Mouse (Mus musculus): ENCODE data around the gene Thumpd1. TPM values are rescaled to one million over a fixed set of nuclear protein-coding genes. Genes with fewer than 3 reads are reported as not detected.

Gene Thumpd1
- polyA plus RNA-seq (2016; fragmentation: Nextera tagmentation; extraction: Ambion mirVana) = 89.0 and 90.0 TPM in 2 replicates

DNA sequence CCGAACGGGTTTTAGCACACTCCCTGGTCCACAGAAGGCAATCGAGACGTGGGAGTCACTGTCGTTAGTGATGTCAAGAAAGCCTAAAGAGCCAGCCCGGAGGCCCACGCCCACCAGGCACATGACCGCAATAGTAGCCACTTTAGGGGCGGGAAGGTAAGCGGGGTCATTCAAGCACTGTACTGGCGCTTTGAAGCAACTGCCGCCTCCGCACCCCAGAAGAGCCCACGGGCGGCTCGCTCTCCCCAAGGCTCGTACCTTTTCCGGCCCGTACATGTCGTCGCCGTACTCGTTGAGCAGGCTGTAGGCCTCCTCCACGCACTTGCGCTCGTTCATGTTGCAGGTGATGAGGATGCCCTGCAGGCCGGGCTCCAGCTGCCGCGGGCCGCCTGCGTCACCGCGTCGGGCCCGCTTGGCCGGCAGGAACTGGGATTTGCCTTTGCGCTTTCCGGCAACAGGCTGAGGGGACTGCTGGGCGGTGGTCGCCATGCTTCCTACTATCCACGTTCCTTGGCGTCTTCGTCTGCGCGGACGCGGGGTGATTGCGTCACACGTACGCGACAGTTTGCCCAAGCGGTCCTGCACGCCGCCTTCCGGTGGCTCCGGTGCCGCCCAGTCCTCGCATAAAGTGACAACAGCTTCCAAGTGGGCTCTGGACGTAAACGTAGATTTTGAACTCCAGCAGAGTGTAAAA lies at the start of gene Thumpd1:
Gene Thumpd1 (minus strand): TSS at position 546 of the 694 bp plus-strand sequence.
- peak within 1 kb of the TSS; percentile 90 for H3K4me3 ChIP-seq (replicated peaks)
- H3K27ac ChIP-seq = peak within 1 kb of the TSS; percentile 83
- H3K36me3 ChIP-seq = peaks cover 36% of the 10 kb centered on the region
- peak within 1 kb of the TSS; percentile 85 for H3K9ac ChIP-seq (replicated peaks)
- peaks cover 5% of the 10 kb centered on the region for H3K4me1 ChIP-seq (replicated peaks)
- no peaks in the 10 kb centered on the region for H3K9me3 ChIP-seq
- peak; percentile 92 for ATAC-seq (ENCODE audit: insufficient number of reproducible peaks, insufficient read depth, low FRiP score, low TSS enrichment, low read depth)
- peak within 1 kb of the TSS; percentile 65 for H3K4me2 ChIP-seq
- H3K27me3 ChIP-seq = no peaks in the 10 kb centered on the region; the same call in 1 of the 2 replicates
- WGBS = under 1% methylated on average over 60 of the region's 60 CpGs

DNA sequence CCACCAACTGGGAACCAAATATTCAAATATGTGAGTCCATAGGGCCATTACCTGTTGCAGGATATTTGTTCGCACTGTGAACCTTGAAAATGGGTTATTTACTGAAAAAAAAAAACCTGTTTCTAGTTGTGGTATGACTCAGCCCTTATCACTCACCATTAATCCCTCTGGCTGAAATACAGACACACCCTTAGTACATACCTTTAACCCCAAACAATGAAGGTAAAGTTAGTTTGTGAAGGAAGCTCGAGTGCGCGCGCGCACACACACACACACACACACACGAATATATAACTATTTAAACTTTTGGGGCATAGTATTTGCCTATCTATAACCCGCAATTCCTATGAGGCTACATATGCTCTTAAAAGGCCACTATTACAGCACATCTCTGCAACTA lies 49.3 kb upstream of the Thumpd1 start:
- WGBS = 95% methylated on average over 8 of the region's 8 CpGs
- ATAC-seq (ENCODE audit: insufficient number of reproducible peaks, insufficient read depth, low FRiP score, low TSS enrichment, low read depth) = no peak
- Histone ChIP-seq H3K36me3 (no peaks in the 10 kb centered on the region), H3K9ac (replicated peaks) (no peak overlapping the region), H3K4me2 (no peak overlapping the region), H3K27ac (no peak overlapping the region), H3K4me1 (replicated peaks) (no peaks in the 10 kb centered on the region), H3K4me3 (replicated peaks) (no peak overlapping the region), H3K27me3 (no peaks in the 10 kb centered on the region), H3K9me3 (no peaks in the 10 kb centered on the region)

DNA sequence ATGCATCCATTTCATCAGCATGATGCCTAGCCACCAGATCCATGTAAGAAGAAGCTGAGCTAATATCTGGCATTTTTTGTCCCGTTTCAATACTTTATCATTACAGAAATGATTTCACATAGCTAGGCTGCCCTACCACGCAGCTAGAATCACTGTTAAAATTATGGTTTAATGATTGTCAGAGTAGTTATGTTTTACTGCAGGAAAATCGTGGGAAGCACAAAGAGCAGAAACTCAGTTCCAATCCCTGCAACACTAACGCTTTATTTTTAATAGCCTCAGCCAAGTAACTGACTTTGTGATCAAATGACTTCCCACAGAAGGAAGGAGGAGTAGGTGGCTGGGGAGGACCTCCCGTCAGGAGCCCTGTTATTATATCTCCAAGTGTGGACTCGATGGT lies 46.4 kb upstream of the Thumpd1 start:
- Histone ChIP-seq H3K36me3 (no peaks in the 10 kb centered on the region), H3K9ac (replicated peaks) (no peak overlapping the region), H3K4me1 (replicated peaks) (no peaks in the 10 kb centered on the region), H3K4me3 (replicated peaks) (no peak overlapping the region), H3K27me3 (no peaks in the 10 kb centered on the region), H3K9me3 (no peaks in the 10 kb centered on the region), H3K4me2 (no peak overlapping the region), H3K27ac (no peak overlapping the region)
- no peak for ATAC-seq (ENCODE audit: insufficient number of reproducible peaks, insufficient read depth, low FRiP score, low TSS enrichment, low read depth)
- WGBS = 74% methylated on average over 6 of the region's 6 CpGs

DNA sequence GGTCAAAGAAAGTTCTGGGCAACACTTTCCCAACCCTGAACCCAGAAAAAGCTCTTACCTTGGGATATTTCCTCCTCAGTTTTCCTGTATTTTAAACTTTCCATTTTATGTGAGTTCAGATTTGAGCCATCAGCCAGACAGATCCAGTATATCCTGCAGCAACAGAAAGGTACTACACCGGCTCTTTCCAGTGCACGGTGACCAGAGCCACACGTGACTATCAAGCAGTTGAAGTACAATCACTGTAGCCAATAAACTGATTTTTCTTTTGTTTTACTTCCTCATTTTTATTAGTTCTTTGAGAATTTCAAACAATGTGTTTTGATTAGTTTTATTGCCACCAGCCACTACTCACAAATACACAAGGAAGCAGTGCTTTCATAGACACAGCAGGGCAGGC lies 43.8 kb upstream of the Thumpd1 start:
- Histone ChIP-seq H3K9me3 (no peaks in the 10 kb centered on the region), H3K27ac (no peak overlapping the region), H3K4me3 (replicated peaks) (no peak overlapping the region), H3K4me2 (no peak overlapping the region), H3K4me1 (replicated peaks) (no peaks in the 10 kb centered on the region), H3K27me3 (no peaks in the 10 kb centered on the region), H3K36me3 (no peaks in the 10 kb centered on the region), H3K9ac (replicated peaks) (no peak overlapping the region)
- WGBS = 88% methylated on average over 3 of the region's 3 CpGs
- no peak for ATAC-seq (ENCODE audit: insufficient number of reproducible peaks, insufficient read depth, low FRiP score, low TSS enrichment, low read depth)

DNA sequence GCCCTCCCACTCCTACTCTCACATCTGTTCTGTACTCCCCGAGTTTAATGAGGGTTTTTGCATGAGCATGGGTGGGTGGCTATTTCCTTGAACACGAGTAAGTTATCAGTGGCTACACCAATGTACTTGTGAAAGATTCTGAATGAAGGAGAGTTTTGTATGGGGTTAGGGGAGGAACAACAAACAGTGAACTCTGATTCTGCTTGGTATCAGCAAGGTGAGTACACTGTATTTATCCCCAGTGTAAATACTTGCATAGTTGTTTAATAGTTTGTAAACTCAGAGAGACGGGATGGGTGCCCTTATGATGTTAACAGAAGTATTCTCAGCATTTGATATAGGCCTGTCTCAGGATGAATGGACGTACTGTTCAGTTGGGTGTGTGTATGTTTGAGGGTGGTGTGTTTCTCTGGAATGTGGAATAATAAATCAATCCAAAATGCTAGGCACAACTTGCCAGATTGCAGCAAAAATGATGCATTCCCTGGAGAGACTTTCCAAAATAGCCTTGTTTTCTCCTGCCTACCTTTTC lies 41.6 kb upstream of the Thumpd1 start:
- H3K27ac ChIP-seq = no peak overlapping the region
- H3K27me3 ChIP-seq = no peaks in the 10 kb centered on the region

DNA sequence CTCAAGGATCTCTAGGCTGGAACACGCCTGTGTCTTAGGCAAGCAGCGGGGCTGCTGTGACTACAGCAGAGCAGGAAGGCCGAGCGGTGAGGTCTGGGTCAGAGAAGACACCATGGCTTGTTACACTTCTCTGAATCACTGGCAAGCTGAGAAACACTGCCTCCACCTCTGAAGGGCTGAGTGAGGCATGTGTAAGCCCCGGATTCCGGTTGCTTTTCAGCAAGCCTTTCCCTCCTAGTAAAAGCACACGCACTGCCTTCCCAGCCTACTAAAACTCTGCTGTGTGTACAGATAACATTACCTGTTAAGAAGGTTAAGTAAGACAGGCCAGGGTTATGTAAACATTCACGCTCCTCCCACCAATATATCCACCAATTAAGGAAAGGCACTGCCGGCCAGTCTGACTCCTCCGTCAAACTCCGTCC lies 39.9 kb upstream of the Thumpd1 start, which contains the start of gene Acsm3:
Gene Acsm3 (plus strand): TSS at position 397 of the 425 bp plus-strand sequence.
- WGBS = 44% methylated on average over 11 of the region's 11 CpGs
- no peak for ATAC-seq (ENCODE audit: insufficient number of reproducible peaks, insufficient read depth, low FRiP score, low TSS enrichment, low read depth)
- no peak within 1 kb of the TSS for H3K4me3 ChIP-seq (replicated peaks)

More for the DNA sequence above, 41.6 kb upstream of the Thumpd1 start:
- Histone ChIP-seq H3K36me3 (no peaks in the 10 kb centered on the region), H3K4me2 (no peak overlapping the region), H3K4me3 (replicated peaks) (no peak overlapping the region), H3K9me3 (no peaks in the 10 kb centered on the region), H3K4me1 (replicated peaks) (no peaks in the 10 kb centered on the region), H3K9ac (replicated peaks) (no peak overlapping the region)
- no peak for ATAC-seq (ENCODE audit: insufficient number of reproducible peaks, insufficient read depth, low FRiP score, low TSS enrichment, low read depth)
- 46% methylated on average over 4 of the region's 4 CpGs for WGBS

DNA sequence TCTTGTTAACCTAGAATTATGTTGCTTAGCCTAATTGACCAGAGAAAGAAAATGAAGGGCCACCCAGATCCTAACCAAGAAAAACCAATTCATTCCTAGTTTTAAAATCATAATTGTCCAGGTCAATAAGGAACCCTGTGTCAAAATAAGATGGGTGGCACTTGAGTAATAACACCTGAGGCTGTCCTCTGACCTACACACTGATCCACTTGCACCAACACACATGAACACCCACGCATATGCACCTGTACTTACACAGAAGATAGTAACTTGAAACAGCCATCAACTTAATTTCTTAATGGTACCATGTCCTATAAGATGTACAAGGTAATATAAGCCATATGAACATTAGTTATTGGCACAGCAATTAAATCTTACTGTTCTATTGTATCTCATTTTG lies 33.1 kb upstream of the Thumpd1 start:
- Histone ChIP-seq H3K9ac (replicated peaks) (no peak overlapping the region), H3K27me3 (no peaks in the 10 kb centered on the region), H3K27ac (no peak overlapping the region), H3K4me3 (replicated peaks) (no peak overlapping the region), H3K4me1 (replicated peaks) (no peaks in the 10 kb centered on the region), H3K9me3 (no peaks in the 10 kb centered on the region), H3K4me2 (no peak overlapping the region), H3K36me3 (no peaks in the 10 kb centered on the region)
- ATAC-seq (ENCODE audit: insufficient number of reproducible peaks, insufficient read depth, low FRiP score, low TSS enrichment, low read depth) = no peak
- WGBS = 87% methylated on average over 1 of the region's 1 CpGs

More for the DNA sequence above, 39.9 kb upstream of the Thumpd1 start, which contains the start of gene Acsm3:
- H3K9me3 ChIP-seq = no peaks in the 10 kb centered on the region
- H3K4me2 ChIP-seq = no peak within 1 kb of the TSS
- H3K27me3 ChIP-seq = no peaks in the 10 kb centered on the region
- 0 out of 2 replicates have a peak within 1 kb of the TSS, but pooled peaks have one; percentile 1 for H3K9ac ChIP-seq (replicated peaks)
- H3K36me3 ChIP-seq = no peaks in the 10 kb centered on the region
- no peak within 1 kb of the TSS for H3K27ac ChIP-seq
- no peaks in the 10 kb centered on the region for H3K4me1 ChIP-seq (replicated peaks)

DNA sequence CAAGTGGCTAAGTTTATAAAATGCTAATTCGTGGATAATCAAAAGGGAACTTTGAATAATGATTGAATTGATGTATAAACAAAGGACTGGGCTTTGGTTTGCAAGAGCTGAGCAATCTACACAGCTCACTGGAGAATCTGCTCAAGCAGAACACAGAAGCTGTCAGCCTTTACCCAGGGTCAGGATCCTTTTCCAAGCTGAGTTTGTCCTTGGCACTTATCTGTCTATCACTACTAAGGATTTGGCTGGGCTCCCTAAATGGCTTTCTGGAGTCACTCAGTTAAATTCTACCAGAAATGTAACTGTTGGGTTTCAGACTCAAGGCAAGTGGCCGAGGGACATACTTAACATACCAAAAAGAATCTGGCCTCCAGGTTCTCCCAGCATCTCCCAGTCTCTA lies 29.3 kb upstream of the Thumpd1 start:
- no peak for ATAC-seq (ENCODE audit: insufficient number of reproducible peaks, insufficient read depth, low FRiP score, low TSS enrichment, low read depth)
- Histone ChIP-seq H3K4me2 (no peak overlapping the region), H3K27ac (no peak overlapping the region), H3K9me3 (no peaks in the 10 kb centered on the region), H3K4me1 (replicated peaks) (no peaks in the 10 kb centered on the region), H3K36me3 (no peaks in the 10 kb centered on the region), H3K4me3 (replicated peaks) (no peak overlapping the region), H3K9ac (replicated peaks) (no peak overlapping the region), H3K27me3 (no peaks in the 10 kb centered on the region)
- WGBS = 63% methylated on average over 2 of the region's 2 CpGs

DNA sequence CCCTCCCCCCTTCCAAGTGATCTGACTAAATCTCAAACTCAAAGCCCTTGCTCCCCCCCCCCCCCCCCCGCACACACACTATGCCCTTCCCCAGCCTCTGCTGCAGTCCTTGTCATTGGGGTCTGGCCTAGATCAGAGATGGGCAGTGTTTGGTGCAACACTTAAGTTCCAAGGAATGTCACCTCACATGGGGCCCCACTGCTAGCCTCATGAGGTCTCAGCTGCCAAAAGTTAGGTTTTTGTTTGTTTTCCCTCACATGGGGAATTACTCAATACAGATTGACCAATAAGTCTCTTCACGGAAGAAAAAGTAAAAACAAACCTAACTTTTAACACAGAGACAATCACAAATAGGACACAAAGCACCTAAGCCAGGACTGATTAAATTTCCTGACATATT lies 28.2 kb upstream of the Thumpd1 start:
- WGBS = 70% methylated on average over 1 of the region's 2 CpGs

DNA sequence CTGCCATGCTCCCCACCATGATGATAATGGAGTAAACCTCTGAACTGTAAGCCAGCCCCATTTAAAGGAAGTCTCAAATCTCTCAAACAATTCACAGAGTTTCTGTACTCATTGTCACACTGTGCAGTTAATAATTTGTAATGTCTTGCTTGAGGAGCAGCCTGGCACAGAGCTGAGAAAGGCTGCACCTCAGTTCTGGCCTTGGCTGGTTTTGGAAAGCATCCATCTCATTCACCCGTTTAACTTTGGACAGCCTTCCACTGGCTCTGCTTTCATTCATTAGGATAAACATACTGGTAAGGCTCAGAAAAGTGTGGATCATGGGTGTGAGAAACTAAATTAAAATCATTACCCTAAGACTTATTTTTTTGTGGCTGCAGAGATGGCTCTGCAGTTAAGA lies 25.3 kb upstream of the Thumpd1 start:
- Histone ChIP-seq H3K4me2 (no peak overlapping the region), H3K9me3 (no peaks in the 10 kb centered on the region), H3K9ac (replicated peaks) (no peak overlapping the region), H3K27me3 (no peaks in the 10 kb centered on the region), H3K27ac (no peak overlapping the region), H3K4me3 (replicated peaks) (no peak overlapping the region), H3K4me1 (replicated peaks) (no peaks in the 10 kb centered on the region), H3K36me3 (no peaks in the 10 kb centered on the region)
- 92% methylated on average over 1 of the region's 1 CpGs for WGBS
- no peak for ATAC-seq (ENCODE audit: insufficient number of reproducible peaks, insufficient read depth, low FRiP score, low TSS enrichment, low read depth)

More for the DNA sequence above, 28.2 kb upstream of the Thumpd1 start:
- Histone ChIP-seq H3K9me3 (no peaks in the 10 kb centered on the region), H3K36me3 (no peaks in the 10 kb centered on the region), H3K27me3 (no peaks in the 10 kb centered on the region), H3K9ac (replicated peaks) (no peak overlapping the region), H3K4me3 (replicated peaks) (no peak overlapping the region), H3K27ac (no peak overlapping the region), H3K4me2 (no peak overlapping the region), H3K4me1 (replicated peaks) (no peaks in the 10 kb centered on the region)
- no peak for ATAC-seq (ENCODE audit: insufficient number of reproducible peaks, insufficient read depth, low FRiP score, low TSS enrichment, low read depth)

DNA sequence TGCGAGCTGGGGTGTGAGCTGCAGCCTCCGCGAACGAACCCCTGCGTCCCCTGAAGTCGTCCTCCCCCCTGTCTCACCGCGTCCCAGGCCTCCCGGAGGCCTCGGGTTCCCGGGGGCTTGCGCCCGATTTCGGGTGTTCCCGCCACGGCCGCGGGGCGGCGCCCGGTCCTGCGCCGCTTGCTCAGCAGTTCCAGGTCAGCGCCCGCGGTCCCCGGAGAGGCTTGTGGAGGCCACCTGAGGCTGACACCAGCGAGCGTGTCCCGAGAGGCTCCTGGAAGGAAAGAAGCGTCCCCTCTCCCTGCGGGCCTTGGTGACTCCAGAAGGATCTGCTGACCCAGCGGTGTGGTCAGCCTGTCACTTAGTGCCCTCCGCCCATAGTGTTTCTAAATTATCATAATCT lies 23.7 kb upstream of the Thumpd1 start:
- no peak overlapping the region for H3K27ac ChIP-seq
- peak overlapping the region; percentile 34; the same call in 1 of the 2 replicates for H3K9ac ChIP-seq (replicated peaks)
- 6% methylated on average over 34 of the region's 34 CpGs for WGBS

More for the DNA sequence above, 23.7 kb upstream of the Thumpd1 start:
- Histone ChIP-seq H3K4me2 (peak overlapping the region; percentile 46), H3K4me3 (replicated peaks) (peak overlapping the region; percentile 15), H3K27me3 (no peaks in the 10 kb centered on the region), H3K9me3 (no peaks in the 10 kb centered on the region), H3K4me1 (replicated peaks) (no peaks in the 10 kb centered on the region), H3K36me3 (no peaks in the 10 kb centered on the region)
- no peak for ATAC-seq (ENCODE audit: insufficient number of reproducible peaks, insufficient read depth, low FRiP score, low TSS enrichment, low read depth)

All from limb, embryonic 12.5 days (tissue).